Mouse (Mus musculus) liver, adult 2 months (tissue): ENCODE data around the gene Lrp3. TPM values are rescaled to one million over a fixed set of nuclear protein-coding genes. Genes with fewer than 3 reads are reported as not detected.

Source experiments
- DNase-seq: peaks from one replicate; pipeline ENCODE4 v3.0.0-alpha.2; 2011; ENCODE audit warnings: low read depth, low spot score; ENCODE audit errors: extremely low read depth
- H3K27ac ChIP-seq: fragments of 200-500 bp; replicated peaks from 2 replicates; pipeline ENCODE4 v1.5.1; 2012; ENCODE audit warnings: low read depth, mild to moderate bottlenecking, control low read depth, inconsistent platforms, low read length; ENCODE audit not compliant: insufficient read depth
- H3K27me3 ChIP-seq: fragments of 200-500 bp; 2 replicates; pipeline ENCODE4 v1.6.1; 2012; ENCODE audit warnings: mild to moderate bottlenecking, moderate library complexity, low read length, inconsistent platforms; ENCODE audit not compliant: control insufficient read depth, insufficient read depth
- H3K36me3 ChIP-seq: fragments of 200-500 bp; 2 replicates; pipeline ENCODE4 v1.6.1; 2012; ENCODE audit warnings: low read length, inconsistent platforms; ENCODE audit not compliant: control insufficient read depth, insufficient read depth
- H3K4me1 ChIP-seq: fragments of 200-500 bp; 2 replicates; pipeline ENCODE4 v1.6.1; 2011; ENCODE audit warnings: low read length; ENCODE audit not compliant: control insufficient read depth, insufficient read depth
- H3K4me3 ChIP-seq: fragments of 200-500 bp; 2 replicates; pipeline ENCODE4 v1.5.1; 2011; ENCODE audit warnings: low read depth, mild to moderate bottlenecking, control low read depth, low read length, moderate library complexity; ENCODE audit not compliant: insufficient read depth
- H3K79me2 ChIP-seq: fragments of 200-500 bp; 2 replicates; pipeline ENCODE4 v1.6.1; 2012; ENCODE audit warnings: inconsistent platforms, mild to moderate bottlenecking, low read length, moderate library complexity; ENCODE audit not compliant: control insufficient read depth, insufficient read depth
- H3K9ac ChIP-seq: fragments of 200-500 bp; 2 replicates; pipeline ENCODE4 v1.6.1; 2012; ENCODE audit warnings: low read depth, mild to moderate bottlenecking, control low read depth, inconsistent platforms, low read length
- CTCF ChIP-seq: fragments of 200-500 bp; IDR thresholded peaks from 2 replicates; pipeline ENCODE4 v1.5.1; 2011; ENCODE audit warnings: low read depth, low read length, control low read depth
- POLR2A ChIP-seq: fragments of 200-500 bp; IDR thresholded peaks from 2 replicates; pipeline ENCODE4 v1.6.1; 2011; ENCODE audit warnings: low read length, control low read depth; ENCODE audit not compliant: insufficient read depth; ENCODE audit errors: extremely low read depth
- WGBS: fragments of 180-500 bp; shearing (Covaris S2); methylation state at CpG from one replicate; pipeline ENCODE4 v1.1.7; 2018; 5-methylcytosine and 5-hydroxymethylcytosine counted together
- polyA plus RNA-seq: library from polyadenylated mRNA; depleted of rRNA; stranded (reverse); fragments of >200 nt; gene quantifications from 2 replicates; pipeline ENCODE4 v1.2.3, GENCODE M21; 2012
- total RNA-seq: library from RNA; depleted of rRNA; stranded (reverse); fragments of >200 nt; gene quantifications from 2 replicates; pipeline ENCODE4 v1.2.3, GENCODE M21; 2014

The Lrp3 gene
- total and polyA plus RNA-seq, 2 experiments, result 6.1 to 15.2 TPM

- peak; percentile 74 for DNase-seq
- no peak overlapping the region for H3K9ac ChIP-seq
- peak; percentile 65 for TF ChIP-seq CTCF
- no peak for TF ChIP-seq POLR2A
- H3K27ac ChIP-seq, result no peak overlapping the region
- H3K4me1 ChIP-seq, result peaks cover 18% of the 10 kb centered on the region
- H3K36me3 ChIP-seq, result no peaks in the 10 kb centered on the region
- no peaks in the 10 kb centered on the region for H3K27me3 ChIP-seq
- 4% methylated on average over 16 of the region's 16 CpGs for WGBS
- no peak overlapping the region for H3K4me3 ChIP-seq
- no peaks in the 10 kb centered on the region for H3K79me2 ChIP-seq
These were observed 43.4 kb downstream of the Lrp3 start for GRCm38 (mm10) chr7:35171867-35172382.

GRCm38 (mm10) chr7:35169341-35169740 is 46.0 kb downstream of the Lrp3 start:
- no peaks in the 10 kb centered on the region for H3K27me3 ChIP-seq
- no peaks in the 10 kb centered on the region for H3K79me2 ChIP-seq
- H3K4me1 ChIP-seq, result peaks cover 27% of the 10 kb centered on the region
- DNase-seq, result peak; percentile 100
- no peak overlapping the region for H3K4me3 ChIP-seq
- WGBS, result 4% methylated on average over 6 of the region's 6 CpGs
- H3K27ac ChIP-seq, result peak overlapping the region; percentile 81
- peak overlapping the region; percentile 36; the same call in 1 of the 2 replicates for H3K9ac ChIP-seq
- TF ChIP-seq POLR2A (no peak), CTCF (peak; percentile 95)
- no peaks in the 10 kb centered on the region for H3K36me3 ChIP-seq

GRCm38 (mm10) chr7:35167925-35168324 is 47.4 kb downstream of the Lrp3 start:
- Histone ChIP-seq H3K4me3 (no peak overlapping the region), H3K27me3 (no peaks in the 10 kb centered on the region), H3K79me2 (no peaks in the 10 kb centered on the region), H3K27ac (peak overlapping the region; percentile 95), H3K36me3 (no peaks in the 10 kb centered on the region), H3K4me1 (peaks cover 27% of the 10 kb centered on the region), H3K9ac (peak overlapping the region; percentile 51)
- DNase-seq, result peak; percentile 99
- 13% methylated on average over 2 of the region's 2 CpGs for WGBS
- TF ChIP-seq CTCF, result no peak
- TF ChIP-seq POLR2A, result no peak

GRCm38 (mm10) chr7:35166988-35167387 is 48.3 kb downstream of the Lrp3 start:
- TF ChIP-seq CTCF (no peak), POLR2A (no peak)
- WGBS, result 62% methylated on average over 5 of the region's 5 CpGs
- peaks cover 27% of the 10 kb centered on the region for H3K4me1 ChIP-seq
- no peak overlapping the region for H3K4me3 ChIP-seq
- no peaks in the 10 kb centered on the region for H3K36me3 ChIP-seq
- peak; percentile 71 for DNase-seq
- H3K27ac ChIP-seq, result peak overlapping the region; percentile 95
- H3K9ac ChIP-seq, result peak overlapping the region; percentile 51
- H3K79me2 ChIP-seq, result no peaks in the 10 kb centered on the region
- H3K27me3 ChIP-seq, result no peaks in the 10 kb centered on the region

GRCm38 (mm10) chr7:35164131-35164530 is 51.2 kb downstream of the Lrp3 start:
- H3K4me3 ChIP-seq, result no peak overlapping the region
- H3K9ac ChIP-seq, result no peak overlapping the region; the same call in 1 of the 2 replicates
- no peaks in the 10 kb centered on the region for H3K36me3 ChIP-seq
- no peaks in the 10 kb centered on the region for H3K79me2 ChIP-seq
- H3K27me3 ChIP-seq, result no peaks in the 10 kb centered on the region
- no peak overlapping the region for H3K27ac ChIP-seq
- 92% methylated on average over 6 of the region's 6 CpGs for WGBS
- H3K4me1 ChIP-seq, result peaks cover 26% of the 10 kb centered on the region
- TF ChIP-seq POLR2A (no peak), CTCF (no peak)
- DNase-seq, result no peak

- WGBS, result 89% methylated on average over 7 of the region's 7 CpGs
- no peak for DNase-seq
- no peak overlapping the region for H3K27ac ChIP-seq
- H3K79me2 ChIP-seq, result no peaks in the 10 kb centered on the region
- H3K4me1 ChIP-seq, result peaks cover 24% of the 10 kb centered on the region
- no peaks in the 10 kb centered on the region for H3K36me3 ChIP-seq
- TF ChIP-seq CTCF (no peak), POLR2A (no peak)
- H3K4me3 ChIP-seq, result no peak overlapping the region
- no peaks in the 10 kb centered on the region for H3K27me3 ChIP-seq
- no peak overlapping the region for H3K9ac ChIP-seq
These were observed 51.7 kb downstream of the Lrp3 start for GRCm38 (mm10) chr7:35163600-35163999.
